13 mouse cellular contexts compared by ENCODE assay signal in the genomic region with DNA sequence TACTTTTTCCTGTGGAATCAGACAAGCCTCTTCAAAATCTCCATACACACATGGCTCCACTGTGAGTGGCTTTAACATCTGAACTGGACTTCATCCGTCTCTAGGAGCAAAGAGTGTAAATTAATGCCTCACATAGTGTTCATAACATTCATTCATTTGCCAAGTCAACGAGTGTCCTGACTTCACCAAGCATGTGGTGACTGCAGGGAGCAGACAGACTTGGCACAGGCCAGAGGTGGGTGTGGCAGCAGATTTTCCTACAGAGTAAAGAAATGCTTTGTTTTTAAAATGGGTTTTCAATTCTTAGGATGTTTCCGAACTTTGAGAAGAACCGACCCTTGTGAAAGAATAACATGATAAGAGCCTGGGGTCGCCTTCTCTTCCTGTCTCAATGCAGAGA.
DNase-seq lines count a peak whose midpoint lies in the region; ATAC-seq and TF ChIP-seq lines count a peak whose summit lies in the region.
"Had no signal": no experiment of that assay in that cellular context is flagged by ENCODE, and none has a peak within 500 bp of the region (broad histone marks: within the 10 kb centered on the region; RNA-seq: fewer than 3 reads in every experiment).

No protein-coding gene starts in this region.

- H3K4me3 ChIP-seq in heart, adult 2 months: no peak overlapping the region
- H3K4me3 ChIP-seq in heart, embryonic 10.5 days: no peak overlapping the region
- H3K4me3 ChIP-seq in neural tube, embryonic 15.5 days (replicated peaks): no peak overlapping the region
- H3K4me3 ChIP-seq: embryonic facial prominence, embryonic 12.5 days; myocyte had no signal

- no peak overlapping the region for H3K4me2 ChIP-seq in neural tube, embryonic 15.5 days
- H3K4me2 ChIP-seq: embryonic facial prominence, embryonic 12.5 days had no signal

- ATAC-seq in neural tube, embryonic 15.5 days (ENCODE audit: low FRiP score): no peak

- no peaks in the 10 kb centered on the region for H3K9me3 ChIP-seq in heart, embryonic 10.5 days
- no peaks in the 10 kb centered on the region for H3K9me3 ChIP-seq in neural tube, embryonic 15.5 days (replicated peaks)
- H3K9me3 ChIP-seq: embryonic facial prominence, embryonic 12.5 days had no signal

- TF ChIP-seq POLR2A in heart, adult 2 months (IDR thresholded peaks at IDR 0.05; ENCODE audit: insufficient read depth, low read depth, low read length): no peak

- intact Hi-C loops in heart, adult 2 months (cut with DNase I): no loop called here

- H3K27ac ChIP-seq in heart, adult 2 months: no peak overlapping the region
- H3K27ac ChIP-seq in heart, embryonic 10.5 days: no peak overlapping the region
- no peak overlapping the region for H3K27ac ChIP-seq in neural tube, embryonic 15.5 days (replicated peaks)
- H3K27ac ChIP-seq: embryonic facial prominence, embryonic 12.5 days; liver, embryonic 14.5 days had no signal

- no peaks in the 10 kb centered on the region for H3K36me3 ChIP-seq in heart, adult 2 months (ENCODE audit: control insufficient read depth, insufficient read depth, low read length)
- no peaks in the 10 kb centered on the region for H3K36me3 ChIP-seq in heart, embryonic 10.5 days
- no peaks in the 10 kb centered on the region for H3K36me3 ChIP-seq in neural tube, embryonic 15.5 days
- H3K36me3 ChIP-seq: embryonic facial prominence, embryonic 12.5 days had no signal

- no peaks in the 10 kb centered on the region for H3K79me2 ChIP-seq in heart, adult 2 months (replicated peaks; ENCODE audit: control insufficient read depth, insufficient read depth, low read length)

- no peak for TF ChIP-seq EP300 in heart, adult 2 months (IDR thresholded peaks at IDR 0.05; ENCODE audit: insufficient read depth, low read depth, low read length)

- H3K9ac ChIP-seq in heart, adult 2 months (ENCODE audit: low read depth, low read length): no peak overlapping the region
- no peak overlapping the region for H3K9ac ChIP-seq in neural tube, embryonic 15.5 days (replicated peaks)
- H3K9ac ChIP-seq: embryonic facial prominence, embryonic 12.5 days; liver, embryonic 14.5 days had no signal

- no peaks in the 10 kb centered on the region for H3K27me3 ChIP-seq in heart, adult 2 months (ENCODE audit: control insufficient read depth, insufficient read depth, low read length)
- H3K27me3 ChIP-seq in heart, embryonic 10.5 days (ENCODE audit: insufficient read depth, poor library complexity, severe bottlenecking): no peaks in the 10 kb centered on the region
- no peaks in the 10 kb centered on the region for H3K27me3 ChIP-seq in neural tube, embryonic 15.5 days (replicated peaks)
- H3K27me3 ChIP-seq: embryonic facial prominence, embryonic 12.5 days had no signal

- DNase-seq in heart, adult 2 months: peak; percentile 14 to 34
- DNase-seq in heart, embryonic 10.5 days (ENCODE audit: low spot score): no peak
- DNase-seq in testis, postnatal 10 days (ENCODE audit: low spot score): peak; percentile 39
- no peak for DNase-seq in testis, postnatal 14 days (ENCODE audit: low spot score)
- DNase-seq in cerebellum, postnatal 25 days: peak; percentile 55 to 72
- DNase-seq in MN1 (ENCODE audit: low spot score): no peak
- DNase-seq: adrenal gland, adult 2 months; right cerebral cortex, postnatal 14 days; thymus, postnatal 14 days had no signal

- TF ChIP-seq CTCF in heart, adult 2 months (IDR thresholded peaks at IDR 0.05): no peak

- H3K4me1 ChIP-seq in heart, adult 2 months (ENCODE audit: control insufficient read depth, insufficient read depth, low read length): peaks cover 3% of the 10 kb centered on the region
- peaks cover 9% of the 10 kb centered on the region; the same call in 1 of the 2 replicates for H3K4me1 ChIP-seq in heart, embryonic 10.5 days
- H3K4me1 ChIP-seq in neural tube, embryonic 15.5 days: peaks cover 13% of the 10 kb centered on the region

- WGBS in heart, adult 2 months: 27% methylated on average over 5 of the region's 5 CpGs
- 54% methylated on average over 5 of the region's 5 CpGs for WGBS in heart, embryonic 10.5 days
- 69% methylated on average over 5 of the region's 5 CpGs for WGBS in neural tube, embryonic 15.5 days

Comparison
In these comparisons a context has a peak if more than half of its experiments do, and no peak if none do; other contexts are left out.
1. DNase-seq: peak in heart, adult 2 months (2 of 2), testis, postnatal 10 days (single experiment) and cerebellum, postnatal 25 days (2 of 2); none in heart, embryonic 10.5 days (single experiment), testis, postnatal 14 days (single experiment) and MN1 (single experiment).